Mouse (Mus musculus) ES-E14 (cell line): Measurements from ENCODE around the gene Sparc.

Source experiments
- CHD2 ChIP-seq: IDR thresholded peaks from 2 replicates; pipeline ENCODE4 v1.6.1; 2014; ENCODE audit warnings: mild to moderate bottlenecking, low read depth, low read length, inconsistent platforms
- HCFC1 ChIP-seq: IDR thresholded peaks from 2 replicates; pipeline ENCODE4 v1.6.1; 2012; ENCODE audit warnings: low read length, inconsistent platforms, borderline replicate concordance; ENCODE audit not compliant: insufficient read depth
- MAFK ChIP-seq: IDR thresholded peaks from 2 replicates; pipeline ENCODE4 v1.6.1; 2014; ENCODE audit warnings: mild to moderate bottlenecking, low read depth, low read length, inconsistent platforms; ENCODE audit not compliant: insufficient read depth
- ZC3H11A ChIP-seq: IDR thresholded peaks from 2 replicates; pipeline ENCODE4 v1.6.1; 2012; ENCODE audit warnings: low read depth, mild to moderate bottlenecking, inconsistent platforms, low read length, borderline replicate concordance

- TF ChIP-seq ZC3H11A (peak; percentile 92), CHD2 (no peak), MAFK (no peak), HCFC1 (no peak)
These were observed 33.2 kb downstream of the Sparc start for GRCm38 (mm10) chr11:55389778-55390177.
